In the genomic region with DNA sequence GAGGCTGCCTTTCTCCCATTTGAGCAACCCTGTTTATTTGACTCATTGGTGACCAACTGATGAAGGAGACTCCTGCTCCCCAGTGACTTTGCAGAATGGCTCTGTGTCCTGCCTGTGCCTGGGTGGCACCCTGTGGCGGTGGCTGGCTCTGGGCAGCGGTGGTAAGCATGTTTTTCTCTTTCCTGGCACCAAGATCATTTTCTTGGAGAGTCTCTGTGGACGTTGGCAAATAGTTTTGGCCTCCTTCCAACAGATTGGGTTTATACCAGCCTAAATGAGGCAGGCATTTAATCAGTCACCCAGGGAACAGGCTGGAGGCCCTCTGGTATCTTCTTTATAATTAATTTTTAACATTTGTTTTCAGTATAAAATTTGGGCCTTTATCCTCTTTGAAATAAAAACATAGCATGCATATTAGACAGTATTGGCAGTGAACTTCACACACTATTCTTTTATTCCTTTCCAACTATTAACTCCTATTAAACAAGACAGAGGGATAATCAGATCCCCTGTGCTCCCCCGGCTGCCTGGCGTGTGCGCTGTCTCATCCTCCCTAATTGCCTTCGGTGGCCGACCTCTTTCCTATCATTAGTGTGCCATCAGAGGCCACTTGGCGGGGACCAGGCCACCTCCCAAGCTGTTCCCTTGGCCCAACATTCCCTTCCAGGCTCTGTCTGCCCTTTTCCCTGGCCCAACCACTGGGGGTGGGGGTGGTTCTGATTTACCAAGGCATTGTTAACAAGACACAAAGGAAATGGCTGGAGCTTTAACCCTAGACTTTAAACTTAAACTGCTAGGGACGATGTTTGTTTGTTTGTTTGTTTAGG, we compare ENCODE assay signal across 8 mouse cellular contexts.
DNase-seq lines count a peak whose midpoint lies in the region; ATAC-seq lines count a peak whose summit lies in the region.

No protein-coding gene starts in this region.

- no peaks in the 10 kb centered on the region for H3K36me3 ChIP-seq in heart, embryonic 12.5 days

- intact Hi-C loops in left cerebral cortex, postnatal 36 days (cut with DNase I) = no loop called here

- no peaks in the 10 kb centered on the region for H3K4me1 ChIP-seq in heart, embryonic 12.5 days (replicated peaks)

- peak; percentile 28 to 33 for DNase-seq in heart, adult 18-20 months
- DNase-seq in 416B (ENCODE audit: low read depth) = peak; percentile 3
- DNase-seq in cerebellum, adult 18-20 months = peak; percentile 17 to 22
- peak; percentile 79 for DNase-seq in kidney, postnatal 14 days
- DNase-seq in thymus, postnatal 25 days = no peak
- DNase-seq in left cerebral cortex, postnatal 36 days (ENCODE audit: low spot score in 2 of 2) = no peak
- no peak for DNase-seq in B cell, adult 2 months

- no peaks in the 10 kb centered on the region for H3K9me3 ChIP-seq in heart, embryonic 12.5 days (replicated peaks)

- peaks cover 20% of the 10 kb centered on the region for H3K27me3 ChIP-seq in heart, embryonic 12.5 days (replicated peaks)

- no peak overlapping the region for H3K4me2 ChIP-seq in heart, embryonic 12.5 days

- WGBS in heart, embryonic 12.5 days = 55% methylated on average over 10 of the region's 10 CpGs

- no peak overlapping the region for H3K4me3 ChIP-seq in heart, embryonic 12.5 days

- H3K27ac ChIP-seq in heart, embryonic 12.5 days (ENCODE audit: poor library complexity, severe bottlenecking) = no peak overlapping the region

- H3K9ac ChIP-seq in heart, embryonic 12.5 days = no peak overlapping the region

- no peak for ATAC-seq in heart, embryonic 12.5 days (ENCODE audit: insufficient number of reproducible peaks, low FRiP score)

Comparison
In these comparisons a context has a peak if more than half of its experiments do, and no peak if none do; other contexts are left out.
1. DNase-seq: peak in heart, adult 18-20 months (2 of 2), 416B (single experiment), cerebellum, adult 18-20 months (2 of 2) and kidney, postnatal 14 days (single experiment); none in thymus, postnatal 25 days (single experiment), left cerebral cortex, postnatal 36 days (0 of 2) and B cell, adult 2 months (0 of 2).